Mouse (Mus musculus) hindbrain, postnatal 0 days (tissue): Measurements from ENCODE around the gene Tcirg1. TPM values are rescaled to one million over a fixed set of nuclear protein-coding genes. Genes with fewer than 3 reads are reported as not detected.
A peak's percentile ranks its signal among the peaks of the same experiment; 100 is the strongest.

Experiments
- ATAC-seq: fragments of 200-750 bp; cut with Nextera tagmentation; 2 replicates; pipeline ENCODE4 v1.8.0; 2017; ENCODE audit warnings: mild to moderate bottlenecking, moderate TSS enrichment, moderate library complexity
- DNase-seq: peaks from one replicate; pipeline ENCODE4 v3.0.0-alpha.2; 2015; ENCODE audit warnings: low spot score
- H3K27ac ChIP-seq: fragments of 300-500 bp; sonication (generic); 2 replicates; pipeline ENCODE4 v1.5.1; 2014; ENCODE audit warnings: mild to moderate bottlenecking
- H3K27me3 ChIP-seq: fragments of 300-500 bp; sonication (generic); 2 replicates; pipeline ENCODE4 v1.6.1; 2014; ENCODE audit warnings: low read length, mixed read lengths; ENCODE audit not compliant: insufficient read depth
- H3K36me3 ChIP-seq: fragments of 300-500 bp; sonication (generic); 2 replicates; pipeline ENCODE4 v1.6.1; 2014; ENCODE audit warnings: low read length, mixed read lengths; ENCODE audit not compliant: insufficient read depth
- H3K4me1 ChIP-seq: fragments of 300-500 bp; sonication (generic); 2 replicates; pipeline ENCODE4 v1.6.1; 2014; ENCODE audit warnings: antibody characterized with exemption, low read length, mixed read lengths; ENCODE audit not compliant: insufficient read depth
- H3K4me2 ChIP-seq: fragments of 300-500 bp; sonication (generic); 2 replicates; pipeline ENCODE4 v1.6.1; 2014; ENCODE audit warnings: low read depth, mild to moderate bottlenecking, low read length, moderate library complexity, mixed read lengths
- H3K4me3 ChIP-seq: fragments of 300-500 bp; sonication (generic); 2 replicates; pipeline ENCODE4 v1.5.1; 2014; ENCODE audit warnings: low read length
- H3K9ac ChIP-seq: fragments of 300-500 bp; sonication (generic); replicated peaks from 2 replicates; pipeline ENCODE4 v1.6.1; 2014; ENCODE audit warnings: mild to moderate bottlenecking, low read length, moderate library complexity, mixed read lengths
- H3K9me3 ChIP-seq: fragments of 300-500 bp; sonication (generic); 2 replicates; pipeline ENCODE4 v1.6.1; 2016; ENCODE audit warnings: low read length, mixed read lengths
- CTCF ChIP-seq: IDR thresholded peaks from 2 replicates; pipeline ENCODE4 v1.5.1; 2016; ENCODE audit warnings: antibody characterized with exemption, control low read depth, low read depth
- WGBS: fragments of 180-500 bp; shearing (Covaris S2); extraction: QIAGEN DNeasy Blood & Tissue Kit; methylation state at CpG from one replicate; pipeline ENCODE4 v1.1.7; 2014; 5-methylcytosine and 5-hydroxymethylcytosine counted together
- polyA plus RNA-seq: library from polyadenylated mRNA; unstranded; fragments of >200 nt; fragmentation: Nextera tagmentation; extraction: Ambion mirVana; gene quantifications from 2 replicates; pipeline ENCODE4 v1.2.1, GENCODE M21; 2015
- total RNA-seq: library from RNA; depleted of rRNA; stranded (reverse); fragments of >200 nt; gene quantifications from 2 replicates; pipeline ENCODE4 v1.2.3, GENCODE M21; 2014; rRNA removed

The Tcirg1 gene
- total RNA-seq (35.4 and 44.0 TPM in 2 replicates), polyA plus RNA-seq (16.8 and 17.3 TPM in 2 replicates)

DNA sequence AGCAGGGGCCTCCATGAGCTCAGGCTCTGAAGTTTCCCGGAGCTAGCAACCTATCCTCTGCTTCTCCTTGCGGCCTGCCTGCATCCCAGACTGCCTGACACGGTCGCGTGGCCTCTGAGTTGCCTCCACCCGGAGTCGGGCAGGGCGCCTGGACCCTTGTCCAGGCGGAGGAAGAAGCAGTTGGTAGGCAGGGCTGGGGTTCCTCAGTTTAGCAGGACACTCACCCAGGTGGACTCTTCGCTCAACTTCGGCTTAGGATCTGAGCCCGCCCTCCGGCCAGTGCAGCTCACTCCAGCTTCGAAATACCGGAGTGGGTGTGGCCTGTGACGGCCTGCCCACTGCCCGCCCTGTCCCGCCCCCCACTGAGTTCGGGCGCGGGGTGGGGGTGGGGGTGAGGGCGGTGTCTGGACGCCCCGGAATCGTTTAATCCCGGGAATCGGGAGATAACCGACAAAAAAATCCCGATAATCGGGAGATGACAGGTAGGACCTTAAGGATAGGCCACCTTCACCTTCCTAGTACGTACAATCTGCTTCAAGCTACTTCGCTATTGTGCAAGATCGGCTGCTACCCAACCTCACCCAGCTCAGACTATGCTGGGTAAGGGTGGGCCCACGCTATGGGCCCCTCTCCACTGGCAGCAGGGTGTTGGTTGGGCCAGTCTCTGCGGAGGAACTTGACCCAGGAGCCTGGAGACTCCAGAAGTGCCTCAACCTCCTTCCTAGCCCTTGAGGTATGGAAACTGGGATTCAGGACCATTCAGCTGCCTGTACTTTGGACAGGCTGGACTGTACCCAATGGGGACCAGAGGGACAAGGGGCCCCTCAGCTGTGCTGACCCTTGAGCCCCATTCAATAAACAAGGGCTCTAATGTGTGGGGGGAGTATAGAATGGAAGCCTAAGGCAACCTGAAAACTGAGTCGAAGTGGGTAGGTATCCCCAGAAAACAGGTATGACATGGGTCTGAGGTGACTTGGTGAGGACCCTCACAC is at the start of gene Tcirg1:
Tcirg1 (minus strand) TSS at position 339 of the 992 bp plus-strand sequence.
- Histone ChIP-seq H3K9ac (peak within 1 kb of the TSS; percentile 53), H3K27ac (peak within 1 kb of the TSS; percentile 51; the same call in 1 of the 2 replicates), H3K27me3 (no peaks in the 10 kb centered on the region), H3K4me3 (peak within 1 kb of the TSS; percentile 46), H3K4me1 (peaks cover 17% of the 10 kb centered on the region; the same call in 1 of the 2 replicates), H3K36me3 (peaks cover 21% of the 10 kb centered on the region), H3K9me3 (no peaks in the 10 kb centered on the region), H3K4me2 (peak within 1 kb of the TSS; percentile 81)
- ATAC-seq, result peak; percentile 74
- TF ChIP-seq CTCF, result no peak
- peak; percentile 72 for DNase-seq
- 6% methylated on average over 36 of the region's 36 CpGs for WGBS

DNA sequence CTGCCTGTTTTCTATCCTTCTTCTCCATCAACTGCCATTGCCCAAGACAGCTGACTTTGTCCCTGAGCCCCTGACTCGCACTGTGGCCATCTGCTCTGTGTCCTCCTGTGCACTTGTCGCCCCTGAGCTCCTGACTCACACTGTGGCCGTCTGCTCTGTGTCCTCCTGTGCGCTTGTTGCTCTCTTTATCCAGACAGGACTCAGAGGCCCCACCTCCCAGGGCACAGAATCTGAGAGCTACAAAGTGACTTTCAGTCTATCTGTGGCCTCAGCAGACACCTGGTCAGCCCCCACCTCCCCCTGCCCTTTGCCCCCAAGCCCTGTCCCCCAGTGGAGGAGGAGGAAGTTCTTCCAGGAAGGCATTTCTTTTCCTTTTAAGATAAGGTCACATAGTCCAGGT is 48.9 kb upstream of the Tcirg1 start:
- Histone ChIP-seq H3K27me3 (no peaks in the 10 kb centered on the region), H3K27ac (no peak overlapping the region), H3K9ac (no peak overlapping the region), H3K36me3 (no peaks in the 10 kb centered on the region), H3K9me3 (no peaks in the 10 kb centered on the region), H3K4me3 (no peak overlapping the region), H3K4me2 (no peak overlapping the region), H3K4me1 (no peaks in the 10 kb centered on the region)
- 53% methylated on average over 4 of the region's 4 CpGs for WGBS
- TF ChIP-seq CTCF, result no peak
- DNase-seq, result no peak
- no peak for ATAC-seq

DNA sequence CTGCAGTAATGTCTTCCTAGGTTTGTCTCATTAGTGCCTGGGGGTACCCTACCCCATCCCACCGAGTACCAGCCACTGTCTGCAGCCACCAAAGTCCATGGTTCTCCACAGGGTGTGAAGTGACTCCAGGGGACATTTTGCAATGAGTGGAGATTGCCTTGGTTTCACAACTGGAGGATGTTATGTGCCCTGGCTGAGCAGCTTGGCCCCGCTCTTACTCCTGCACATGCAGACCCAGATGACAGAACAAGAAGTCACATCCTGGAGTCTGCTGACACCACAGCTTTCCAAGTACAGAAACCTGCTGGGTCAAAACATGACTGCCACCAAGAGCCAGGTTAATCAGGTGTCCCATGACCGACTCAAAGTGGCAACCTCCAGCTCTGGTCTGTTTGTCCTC is 48.1 kb upstream of the Tcirg1 start:
- WGBS, result 74% methylated on average over 3 of the region's 3 CpGs
- Histone ChIP-seq H3K9ac (no peak overlapping the region), H3K27me3 (no peaks in the 10 kb centered on the region), H3K4me3 (no peak overlapping the region), H3K4me1 (no peaks in the 10 kb centered on the region), H3K27ac (no peak overlapping the region), H3K9me3 (no peaks in the 10 kb centered on the region), H3K4me2 (no peak overlapping the region), H3K36me3 (no peaks in the 10 kb centered on the region)
- TF ChIP-seq CTCF, result no peak
- ATAC-seq (no peak), DNase-seq (no peak)

DNA sequence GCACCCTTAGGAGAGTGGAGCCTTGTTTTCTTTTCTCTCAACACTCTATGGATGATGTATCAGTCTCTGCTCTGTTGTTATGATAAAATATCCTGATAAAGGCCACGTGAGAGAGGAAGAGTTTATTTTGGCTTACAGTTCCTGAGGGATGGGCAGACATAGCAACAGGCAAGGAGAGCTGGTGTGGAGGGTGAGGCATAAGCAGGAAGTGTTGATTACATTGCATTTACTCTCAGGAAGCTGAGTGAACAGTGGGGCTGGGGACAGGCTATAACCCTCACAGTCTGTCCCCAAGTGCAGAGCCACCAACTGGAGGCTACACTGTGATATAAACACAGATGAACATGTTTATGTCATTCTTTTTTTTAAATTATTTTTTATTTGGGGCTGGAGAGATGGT is 45.2 kb upstream of the Tcirg1 start:
- no peak for ATAC-seq
- no peaks in the 10 kb centered on the region for H3K9me3 ChIP-seq
- H3K9ac ChIP-seq, result no peak overlapping the region
- no peaks in the 10 kb centered on the region for H3K36me3 ChIP-seq
- TF ChIP-seq CTCF, result no peak
- no peak overlapping the region for H3K27ac ChIP-seq
- no peaks in the 10 kb centered on the region for H3K4me1 ChIP-seq
- no peak for DNase-seq
- H3K27me3 ChIP-seq, result no peaks in the 10 kb centered on the region
- H3K4me2 ChIP-seq, result no peak overlapping the region
- 54% methylated on average over 1 of the region's 1 CpGs for WGBS
- no peak overlapping the region for H3K4me3 ChIP-seq

DNA sequence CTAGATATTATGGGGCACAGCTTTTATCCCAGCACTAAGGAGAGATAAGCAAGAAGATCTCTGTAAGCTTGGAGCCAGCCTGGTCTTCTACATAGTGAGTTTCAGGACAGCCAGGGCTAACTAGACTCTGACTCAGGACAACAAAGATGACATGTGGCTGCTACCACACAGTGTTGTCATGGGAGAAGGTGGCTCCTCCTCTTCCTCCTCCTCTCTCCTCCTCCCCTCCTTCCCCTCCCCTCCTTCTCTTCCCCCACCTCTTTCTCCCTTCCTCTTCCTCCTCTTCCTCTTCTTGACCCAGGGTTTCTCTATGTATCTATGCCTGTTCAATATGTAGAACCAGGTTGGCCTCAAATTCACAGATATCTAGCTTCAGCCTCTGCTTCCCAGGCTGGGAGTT is 44.5 kb upstream of the Tcirg1 start:
- ATAC-seq, result no peak
- no peaks in the 10 kb centered on the region for H3K4me1 ChIP-seq

DNA sequence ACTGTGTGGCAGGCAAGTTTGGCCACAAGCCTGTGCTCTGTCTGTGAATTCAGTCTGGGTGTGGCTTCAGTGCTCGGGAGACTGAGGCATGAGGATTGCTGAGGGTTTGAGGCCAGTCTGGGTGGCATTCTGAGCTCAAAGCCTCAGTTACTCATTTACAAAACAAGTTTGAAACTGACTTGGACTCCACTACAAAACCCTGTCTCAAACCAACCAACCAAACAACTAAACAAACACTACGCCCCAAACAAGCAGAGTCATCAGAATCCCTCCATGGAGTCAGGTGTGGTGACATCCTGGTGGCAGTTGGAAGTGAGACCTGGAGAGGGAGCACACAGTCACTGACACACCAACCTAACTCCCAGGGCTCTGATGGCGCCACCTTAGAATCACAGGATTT is 43.4 kb upstream of the Tcirg1 start:
- Histone ChIP-seq H3K4me3 (no peak overlapping the region), H3K27ac (no peak overlapping the region), H3K9ac (no peak overlapping the region), H3K36me3 (no peaks in the 10 kb centered on the region), H3K27me3 (no peaks in the 10 kb centered on the region), H3K4me2 (no peak overlapping the region), H3K9me3 (no peaks in the 10 kb centered on the region), H3K4me1 (no peaks in the 10 kb centered on the region)
- ATAC-seq, result no peak
- DNase-seq, result no peak
- no peak for TF ChIP-seq CTCF
- WGBS, result 73% methylated on average over 3 of the region's 3 CpGs

More for the DNA sequence above, 44.5 kb upstream of the Tcirg1 start:
- Histone ChIP-seq H3K9ac (no peak overlapping the region), H3K27ac (no peak overlapping the region), H3K36me3 (no peaks in the 10 kb centered on the region), H3K4me3 (no peak overlapping the region), H3K9me3 (no peaks in the 10 kb centered on the region), H3K4me2 (no peak overlapping the region), H3K27me3 (no peaks in the 10 kb centered on the region)
- no peak for DNase-seq
- TF ChIP-seq CTCF, result no peak

DNA sequence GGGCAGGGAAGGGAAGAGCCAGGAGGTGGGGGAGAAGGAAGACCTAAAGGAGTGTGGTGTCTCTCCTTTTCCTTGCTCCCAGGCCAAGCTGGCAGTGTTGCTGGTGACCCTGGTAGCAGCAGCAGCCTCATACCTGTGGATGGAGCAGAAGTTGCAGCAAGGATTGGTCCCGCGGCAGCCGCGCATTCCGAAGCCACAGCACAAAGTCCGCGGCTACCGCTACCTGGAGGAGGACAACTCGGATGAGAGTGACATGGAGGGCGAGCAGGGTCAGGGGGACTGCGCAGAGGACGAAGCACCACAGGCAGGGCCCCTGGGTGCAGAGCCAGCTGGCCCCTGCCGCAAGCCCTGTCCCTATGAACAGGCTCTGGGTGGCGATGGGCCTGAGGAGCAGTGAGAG is 41.6 kb upstream of the Tcirg1 start:
- H3K9me3 ChIP-seq, result no peaks in the 10 kb centered on the region
- no peak overlapping the region for H3K4me2 ChIP-seq
- TF ChIP-seq CTCF, result no peak
- no peaks in the 10 kb centered on the region for H3K27me3 ChIP-seq
- DNase-seq, result no peak
- no peak overlapping the region for H3K4me3 ChIP-seq
- H3K27ac ChIP-seq, result no peak overlapping the region
- no peaks in the 10 kb centered on the region for H3K36me3 ChIP-seq
- WGBS, result 79% methylated on average over 14 of the region's 14 CpGs
- no peaks in the 10 kb centered on the region for H3K4me1 ChIP-seq
- ATAC-seq, result no peak
- H3K9ac ChIP-seq, result no peak overlapping the region
